Mouse (Mus musculus): ENCODE data around the gene Hoxa3.

The Hoxa3 gene

GRCm38 (mm10) chr6:52183311-52184080 is 29.6 kb downstream of the Hoxa3 start:
- DNase-seq (ENCODE audit: low spot score in 2 of 2) = no peak

GRCm38 (mm10) chr6:52182793-52183192 is 30.3 kb downstream of the Hoxa3 start:
- no peak for DNase-seq (ENCODE audit: low spot score in 2 of 2)

DNA sequence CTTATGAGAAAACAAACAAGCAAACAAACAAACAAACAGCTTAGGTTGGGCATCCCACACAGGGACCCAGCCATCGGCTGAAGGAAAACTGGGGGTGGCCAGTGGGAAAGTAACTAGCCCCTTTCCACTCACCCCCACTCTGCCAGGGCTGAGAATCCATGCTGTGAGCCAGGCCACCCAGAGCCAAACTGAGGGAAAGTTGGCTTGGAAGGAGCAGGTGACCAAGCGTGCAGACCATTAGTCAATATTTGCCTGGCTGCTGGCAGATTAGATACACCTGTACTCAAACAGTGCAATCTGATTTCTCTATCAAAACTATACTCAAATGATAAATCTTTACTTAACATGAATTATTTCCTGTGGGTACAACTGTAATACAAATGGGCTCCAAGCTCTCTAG is 31.1 kb downstream of the Hoxa3 start:
- DNase-seq (ENCODE audit: low spot score in 2 of 2) = no peak

GRCm38 (mm10) chr6:52180726-52181125 is 32.4 kb downstream of the Hoxa3 start:
- no peak for DNase-seq (ENCODE audit: low spot score in 2 of 2)

DNA sequence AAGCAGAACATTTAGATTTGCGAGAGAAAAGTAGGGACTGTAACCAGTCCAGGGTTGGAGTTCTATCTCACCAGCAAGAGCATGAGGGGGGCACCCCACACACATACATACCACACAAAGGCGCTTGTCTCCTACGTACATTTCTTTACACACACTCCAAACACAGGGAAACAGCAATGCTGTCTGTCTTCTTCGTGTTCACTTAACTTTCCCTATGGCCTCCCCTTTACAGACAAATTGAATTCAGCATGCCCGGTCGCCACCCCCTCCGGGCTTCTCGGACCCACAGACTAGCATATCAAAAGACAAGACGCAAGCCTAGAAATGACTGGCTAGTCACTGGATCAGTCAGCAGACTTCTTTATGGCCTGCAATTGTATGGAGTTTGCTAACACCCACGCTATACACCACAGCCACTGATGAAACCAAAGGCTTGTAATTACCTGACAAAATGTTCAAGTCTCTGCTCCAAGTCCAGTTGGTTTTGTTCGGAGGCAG is 32.9 kb downstream of the Hoxa3 start:
- no peak for DNase-seq (ENCODE audit: low spot score in 2 of 2)

DNA sequence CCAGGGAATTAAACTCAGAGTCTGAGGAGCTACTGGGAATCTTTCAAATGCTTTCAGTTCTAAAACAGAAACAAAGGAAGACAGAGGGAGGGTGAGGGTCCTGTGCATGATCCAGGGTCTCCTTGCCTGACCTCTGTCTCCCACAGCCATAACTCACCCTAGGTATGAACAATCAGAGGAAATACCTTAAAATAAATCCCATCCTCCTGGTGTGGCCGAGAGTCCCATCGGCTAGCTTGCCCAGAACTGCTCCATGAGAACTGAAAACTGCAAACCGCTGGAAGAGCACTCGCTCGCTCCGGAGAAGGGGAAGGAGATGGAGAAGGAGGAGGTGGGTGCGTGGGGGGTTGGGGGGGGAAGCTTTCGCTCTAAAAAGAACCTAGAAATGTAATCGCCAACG is 33.4 kb downstream of the Hoxa3 start:
- DNase-seq (ENCODE audit: low spot score in 2 of 2) = no peak

GRCm38 (mm10) chr6:52178918-52179665 is 34.0 kb downstream of the Hoxa3 start:
- no peak for DNase-seq (ENCODE audit: low spot score in 2 of 2)

GRCm38 (mm10) chr6:52177806-52178205 is 35.3 kb downstream of the Hoxa3 start:
- DNase-seq (ENCODE audit: low spot score in 2 of 2) = no peak

- DNase-seq (ENCODE audit: low spot score in 2 of 2) = no peak
Observed at GRCm38 (mm10) chr6:52177061-52177735, 35.9 kb downstream of the Hoxa3 start, which contains the start of gene 5730596B20Rik. Gene 5730596B20Rik (plus strand): TSS chr6:52177498.

GRCm38 (mm10) chr6:52176391-52176790 is 36.7 kb downstream of the Hoxa3 start:
- no peak for DNase-seq (ENCODE audit: low spot score in 2 of 2)

GRCm38 (mm10) chr6:52175864-52176263 is 37.3 kb downstream of the Hoxa3 start:
- DNase-seq (ENCODE audit: low spot score in 2 of 2) = no peak

GRCm38 (mm10) chr6:52174968-52175751 is 38.0 kb downstream of the Hoxa3 start:
- no peak for DNase-seq (ENCODE audit: low spot score in 2 of 2)

DNA sequence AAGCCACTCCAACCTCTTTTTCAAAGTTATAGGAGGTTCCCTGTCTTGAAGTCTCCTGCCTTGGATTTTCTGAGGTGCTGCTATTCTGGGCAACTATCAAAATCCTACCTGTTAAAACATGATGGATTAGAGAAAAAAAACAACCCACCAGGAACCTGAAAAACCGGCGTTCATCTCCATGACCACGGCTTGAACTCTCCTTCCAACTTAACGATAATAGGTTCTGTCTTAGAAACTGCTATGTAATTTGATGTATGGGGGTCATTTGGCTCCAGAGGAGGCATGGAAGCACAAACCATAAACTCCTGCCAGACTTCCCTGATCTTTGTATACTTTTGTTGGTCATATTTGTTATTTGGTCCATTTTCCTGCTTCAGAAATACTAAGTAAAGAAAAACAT is 39.5 kb downstream of the Hoxa3 start:
- no peak for DNase-seq (ENCODE audit: low spot score in 2 of 2)

DNA sequence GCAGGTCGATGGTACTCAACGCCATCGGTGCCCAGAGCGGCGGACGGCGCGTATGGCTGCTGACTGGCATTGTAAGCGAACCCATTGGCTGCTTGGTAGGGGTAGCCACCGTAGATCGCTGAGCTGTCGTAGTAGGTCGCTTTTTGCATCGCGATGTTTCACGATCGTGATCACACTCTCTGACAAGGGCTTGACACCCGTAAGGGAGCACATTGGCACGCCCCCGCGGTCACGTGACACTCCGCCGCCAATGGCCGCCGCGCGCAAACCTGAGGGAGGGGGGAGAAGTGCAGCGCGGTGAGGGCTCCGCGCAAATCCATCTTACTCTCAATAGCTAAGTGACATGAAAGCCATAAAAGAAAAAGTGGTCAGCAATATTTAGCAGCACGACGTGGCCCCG is 40.6 kb downstream of the Hoxa3 start:
- DNase-seq (ENCODE audit: low spot score in 2 of 2) = no peak

- no peak for DNase-seq (ENCODE audit: low spot score in 2 of 2)
Observed at GRCm38 (mm10) chr6:52171938-52172337, 41.2 kb downstream of the Hoxa3 start.

DNA sequence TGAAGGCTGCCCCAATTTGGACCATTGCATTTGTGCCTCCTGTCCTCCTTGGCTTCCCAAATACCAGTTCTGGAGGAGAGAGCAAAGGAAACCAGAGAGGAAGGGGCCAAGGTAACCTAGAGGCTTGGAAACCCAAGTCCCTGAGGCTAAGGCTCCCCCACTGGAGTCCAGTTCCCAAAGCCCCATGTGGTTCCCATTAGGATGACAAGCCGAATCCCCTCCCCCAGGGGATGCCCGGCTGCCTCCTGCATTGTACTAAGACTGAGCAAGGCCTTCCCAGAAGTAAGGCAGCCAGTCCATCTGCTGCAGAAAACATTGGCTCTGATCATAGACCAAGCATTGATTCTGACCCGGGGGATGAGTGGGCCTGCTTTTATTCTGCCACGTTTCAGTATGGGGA is 41.8 kb downstream of the Hoxa3 start:
- no peak for DNase-seq (ENCODE audit: low spot score in 2 of 2)

DNA sequence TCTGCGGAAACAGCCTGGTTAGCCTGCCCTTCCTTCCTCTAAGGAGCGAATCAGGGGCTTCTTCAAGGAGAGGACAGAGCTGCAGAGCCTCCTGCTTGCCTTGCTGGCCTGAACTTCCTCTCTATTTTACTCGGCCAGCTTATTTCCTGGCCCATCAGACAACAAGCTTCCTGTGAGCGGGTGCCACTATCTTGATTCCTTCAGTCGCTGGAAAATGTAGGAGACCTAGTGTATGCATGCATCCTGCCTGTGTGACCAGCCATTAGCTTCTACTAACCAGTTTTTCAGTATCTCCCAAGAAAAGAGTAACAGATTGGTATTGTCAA is 42.3 kb downstream of the Hoxa3 start:
- DNase-seq (ENCODE audit: low spot score in 2 of 2) = no peak

- no peak for DNase-seq (ENCODE audit: low spot score in 2 of 2)
Observed at GRCm38 (mm10) chr6:52170166-52170897, 42.8 kb downstream of the Hoxa3 start.

- DNase-seq (ENCODE audit: low spot score in 2 of 2) = no peak
Observed at GRCm38 (mm10) chr6:52169499-52170165, 43.5 kb downstream of the Hoxa3 start.

All from frontal cortex, postnatal 14 days (tissue).